Mouse (Mus musculus) cerebellum, adult (tissue): ENCODE measurements around the gene Atp6v1a.

Experiments
- ATAC-seq: cut with Nextera tagmentation; 2 replicates; pipeline ENCODE4 v1.9.2; 2017; ENCODE audit warnings: mild to moderate bottlenecking, moderate library complexity, mixed read lengths; ENCODE audit not compliant: insufficient number of reproducible peaks, low FRiP score, low TSS enrichment

Gene Atp6v1a

DNA sequence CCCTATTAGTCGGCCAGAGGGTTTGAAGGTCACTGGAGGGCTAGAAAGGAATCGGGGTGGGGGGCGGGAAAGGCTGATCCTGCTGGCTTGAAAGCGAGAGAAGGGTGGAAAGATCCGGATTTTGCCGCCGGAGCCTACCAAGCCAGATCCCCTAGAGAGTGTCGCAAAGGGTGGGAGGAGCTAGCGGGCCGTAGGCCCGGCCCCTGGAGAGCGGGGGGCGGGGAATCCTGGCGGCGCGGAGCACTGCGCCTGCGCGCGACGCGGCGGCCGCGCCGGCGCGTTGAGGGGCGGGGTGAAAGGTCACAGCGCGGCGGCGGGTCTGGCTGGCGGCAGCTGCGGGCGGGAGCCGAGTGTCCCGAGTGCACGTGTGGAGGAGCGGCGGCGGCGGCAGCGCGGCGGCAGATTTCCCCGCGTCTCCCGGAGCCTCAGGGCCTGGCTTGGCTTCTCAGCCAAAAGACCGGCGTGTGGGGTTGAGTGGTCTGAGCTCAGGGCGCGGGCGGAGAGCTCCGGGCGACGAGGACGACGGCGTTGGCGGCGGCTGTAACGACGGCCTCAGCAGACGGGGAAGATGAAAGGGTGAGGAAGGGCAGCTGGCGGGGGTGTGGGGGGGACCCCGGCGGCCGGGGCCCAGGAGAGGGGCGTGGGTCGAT lies at the start of gene Atp6v1a, which contains the start of gene Naa50:
TSS of gene Atp6v1a (minus strand) at position 170 of the 650 bp plus-strand sequence.
TSS of gene Naa50 (plus strand) at position 295 of the 650 bp plus-strand sequence.
- ATAC-seq: peak; percentile 60

DNA sequence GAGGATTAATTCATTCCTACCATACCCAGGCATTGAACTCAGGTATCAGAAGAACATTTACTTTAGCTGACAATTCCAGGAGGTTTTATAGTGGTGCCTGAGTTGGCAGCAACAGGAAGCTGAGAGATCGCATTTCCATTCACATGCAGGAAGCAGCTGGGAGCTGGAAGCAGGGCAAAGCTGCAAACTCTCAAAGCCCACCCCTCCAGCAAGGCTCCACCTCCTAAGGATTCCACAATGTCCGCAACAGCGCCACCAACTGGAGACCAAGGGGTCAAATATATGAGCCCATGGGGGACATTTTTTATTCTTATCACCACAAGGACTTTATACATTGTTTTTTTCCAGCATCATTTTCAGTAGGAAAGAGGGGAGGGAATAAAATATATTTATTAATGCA lies 49.3 kb upstream of the Atp6v1a start:
- ATAC-seq: no peak

DNA sequence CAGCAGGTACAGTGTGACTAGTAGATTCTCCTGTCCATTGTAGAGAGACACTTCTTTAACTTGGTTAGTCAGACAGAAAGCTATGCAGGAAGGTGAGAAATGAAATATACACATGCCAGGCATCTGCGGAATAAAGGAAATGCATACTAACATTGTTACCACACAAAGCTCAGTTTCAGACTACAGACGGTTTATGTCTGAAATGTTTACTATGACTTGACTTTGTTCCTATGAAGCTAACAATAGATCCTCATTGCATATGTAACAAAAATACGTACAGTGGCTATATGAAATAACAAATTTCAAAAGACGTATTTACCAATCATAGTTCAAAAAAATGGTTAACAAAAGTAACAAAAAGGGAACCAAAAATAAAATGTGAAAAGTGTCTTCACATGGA lies 47.7 kb upstream of the Atp6v1a start:
- no peak for ATAC-seq

DNA sequence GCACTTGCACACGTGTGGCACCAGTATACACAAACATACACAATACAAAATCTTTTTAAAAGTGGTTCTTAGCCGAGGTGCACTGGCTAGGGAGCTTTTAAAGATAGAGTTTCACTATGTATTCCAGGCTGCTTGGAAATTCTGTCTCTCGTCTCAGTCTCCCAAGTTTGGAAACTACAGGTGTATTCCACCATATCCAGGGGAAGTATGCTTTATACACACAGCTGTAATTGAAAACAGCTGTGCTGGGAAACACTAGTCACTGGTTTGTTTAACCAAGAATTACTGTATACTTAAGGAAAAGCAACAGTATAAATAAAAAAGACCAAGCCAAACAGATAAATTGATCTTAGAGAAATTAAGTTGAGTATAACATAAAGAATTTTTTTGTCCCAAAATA lies 45.3 kb upstream of the Atp6v1a start:
- ATAC-seq: no peak

DNA sequence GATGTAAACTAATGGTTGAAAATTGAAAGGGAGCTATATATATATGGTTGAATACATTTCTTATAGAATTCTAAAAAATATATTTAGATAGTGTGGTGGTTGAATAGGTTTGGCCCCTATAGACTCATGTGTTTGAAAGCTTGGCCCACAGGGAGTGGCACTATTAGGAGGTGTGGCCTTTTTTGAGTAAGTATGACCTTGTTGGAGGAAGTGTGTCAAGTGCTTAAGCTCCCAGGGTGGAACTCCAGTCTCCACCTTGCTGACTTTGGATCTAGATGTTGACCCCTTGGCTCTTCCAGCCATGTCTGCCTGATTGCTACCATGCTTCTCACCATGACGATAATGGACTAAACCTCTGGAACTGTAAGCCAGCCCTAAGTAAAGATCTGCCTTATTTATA lies 43.1 kb upstream of the Atp6v1a start:
- no peak for ATAC-seq

DNA sequence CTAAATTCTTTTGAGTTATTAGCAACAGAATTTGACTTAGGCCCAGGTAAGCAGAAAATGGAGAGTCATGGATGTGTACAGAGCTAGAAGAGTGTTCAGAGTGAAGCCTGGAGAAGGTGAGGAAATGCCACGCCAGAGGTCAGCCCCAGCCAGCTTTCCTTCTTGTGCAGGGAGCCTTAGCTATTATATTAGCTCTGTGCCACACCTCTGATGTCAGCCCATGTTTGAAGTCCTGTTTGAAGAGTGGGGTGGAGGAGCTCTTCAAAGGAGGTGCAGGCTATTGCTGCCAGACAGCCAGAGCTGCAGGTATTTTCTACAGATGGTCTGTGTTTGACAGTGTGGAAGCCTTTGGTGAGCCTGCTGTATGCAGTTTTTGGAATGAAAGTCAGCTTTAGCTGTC lies 39.0 kb upstream of the Atp6v1a start:
- no peak for ATAC-seq

DNA sequence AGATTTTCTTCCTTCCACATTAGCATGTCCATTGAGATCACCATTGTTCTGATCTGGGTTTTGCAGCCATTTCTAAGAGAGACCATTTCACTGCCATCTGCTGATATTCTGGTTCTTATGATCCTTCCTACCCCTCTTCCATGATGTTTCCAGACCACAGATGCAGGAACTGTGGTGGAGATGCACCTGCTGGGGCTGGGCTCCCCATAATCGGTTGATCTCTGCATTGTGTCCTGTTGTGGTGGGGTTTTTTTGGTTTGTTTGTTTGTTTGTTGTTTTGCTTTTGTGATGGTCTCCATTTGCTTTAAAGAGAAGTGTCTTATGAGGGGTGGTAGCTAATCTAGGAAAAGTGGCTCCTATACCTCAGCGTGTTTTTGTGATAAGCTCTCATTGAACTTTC lies 37.0 kb upstream of the Atp6v1a start:
- ATAC-seq: no peak

DNA sequence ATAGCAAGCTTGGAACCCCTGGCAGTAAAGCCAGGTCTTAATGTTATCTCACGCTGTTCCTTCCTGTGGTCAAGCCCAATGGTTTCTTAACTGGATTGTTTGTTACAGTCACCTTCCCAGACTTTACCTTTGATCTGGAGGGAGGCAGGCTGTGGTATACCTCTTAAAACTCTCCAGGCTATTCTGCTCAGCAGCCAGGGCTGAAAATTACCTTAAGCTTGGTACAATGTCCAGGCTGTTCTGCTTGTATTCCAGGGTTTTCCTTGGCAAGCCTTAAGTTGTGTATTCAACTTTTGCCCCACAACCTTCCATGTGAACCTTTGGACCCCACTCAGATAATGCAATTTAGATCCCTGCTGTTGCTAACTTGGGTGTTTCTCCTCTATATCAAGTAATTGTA lies 35.5 kb upstream of the Atp6v1a start:
- ATAC-seq: no peak

DNA sequence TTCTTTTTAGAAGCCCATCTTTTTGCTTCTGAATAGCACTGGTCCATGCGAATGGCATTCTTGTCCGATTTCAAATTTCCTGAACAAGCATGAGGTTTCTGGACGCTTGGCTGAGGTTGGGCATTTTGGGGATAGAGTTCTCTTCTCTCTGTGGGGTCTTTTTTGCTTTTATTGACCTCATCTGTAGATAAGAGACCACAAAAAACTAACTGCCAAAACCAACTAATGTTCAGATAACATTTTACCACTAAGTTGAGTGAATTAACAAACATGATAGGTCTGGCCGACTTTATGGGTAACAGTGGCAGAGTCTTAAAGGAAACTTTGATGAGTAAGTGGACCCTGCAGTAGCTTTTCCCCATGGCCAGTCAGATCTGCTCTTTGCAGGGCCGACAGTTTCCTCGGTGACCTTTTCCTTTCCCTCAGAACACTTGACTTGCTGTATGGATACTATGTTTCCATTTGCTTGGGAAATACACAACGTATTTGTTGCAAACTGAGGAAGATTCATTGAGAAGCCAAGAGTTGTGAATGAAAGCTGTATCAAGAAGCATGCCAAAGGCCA lies 34.5 kb upstream of the Atp6v1a start:
- no peak for ATAC-seq

DNA sequence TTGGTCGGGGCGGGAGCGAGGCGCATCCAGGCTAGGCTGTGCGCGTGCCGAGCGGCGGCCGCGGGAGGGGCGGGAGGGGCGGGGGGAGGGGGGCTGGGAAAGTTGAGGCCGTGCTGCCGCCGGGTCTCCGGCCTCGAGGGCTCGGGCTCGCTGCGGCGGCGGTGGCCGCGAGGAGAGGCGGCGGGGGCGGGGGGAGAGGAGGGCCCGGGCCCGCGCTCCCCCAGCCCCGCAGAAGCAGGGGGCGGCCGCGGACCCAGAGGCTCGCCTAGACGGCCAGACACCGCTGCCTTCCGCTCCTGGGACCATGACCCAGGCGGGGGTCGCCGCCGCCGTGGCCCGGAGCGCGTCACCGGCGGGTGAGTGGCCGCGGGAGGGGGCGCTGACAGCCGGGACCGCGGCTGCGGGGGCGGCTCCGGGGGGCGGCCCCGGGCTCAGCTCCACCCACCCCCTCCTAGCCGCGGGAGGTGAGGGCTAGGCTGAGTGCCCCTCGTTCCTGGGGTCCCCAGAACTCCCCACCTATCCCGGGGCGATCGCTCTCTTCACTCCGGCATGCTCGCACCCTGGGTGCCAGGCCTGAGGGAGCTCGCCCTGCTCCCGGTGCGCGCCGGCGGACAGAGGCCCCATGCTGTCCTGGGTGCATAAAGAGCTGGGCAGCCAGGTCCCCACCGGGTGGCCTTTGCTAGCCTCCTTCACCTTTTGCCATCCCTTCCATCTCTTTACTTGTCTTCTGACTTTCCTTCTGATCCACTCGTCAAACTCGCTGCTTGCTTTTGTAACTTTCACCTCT lies 33.8 kb upstream of the Atp6v1a start, which contains the start of gene Usf3:
TSS of gene Usf3 (plus strand) at position 92 of the 787 bp plus-strand sequence.
- peak; percentile 26 for ATAC-seq

DNA sequence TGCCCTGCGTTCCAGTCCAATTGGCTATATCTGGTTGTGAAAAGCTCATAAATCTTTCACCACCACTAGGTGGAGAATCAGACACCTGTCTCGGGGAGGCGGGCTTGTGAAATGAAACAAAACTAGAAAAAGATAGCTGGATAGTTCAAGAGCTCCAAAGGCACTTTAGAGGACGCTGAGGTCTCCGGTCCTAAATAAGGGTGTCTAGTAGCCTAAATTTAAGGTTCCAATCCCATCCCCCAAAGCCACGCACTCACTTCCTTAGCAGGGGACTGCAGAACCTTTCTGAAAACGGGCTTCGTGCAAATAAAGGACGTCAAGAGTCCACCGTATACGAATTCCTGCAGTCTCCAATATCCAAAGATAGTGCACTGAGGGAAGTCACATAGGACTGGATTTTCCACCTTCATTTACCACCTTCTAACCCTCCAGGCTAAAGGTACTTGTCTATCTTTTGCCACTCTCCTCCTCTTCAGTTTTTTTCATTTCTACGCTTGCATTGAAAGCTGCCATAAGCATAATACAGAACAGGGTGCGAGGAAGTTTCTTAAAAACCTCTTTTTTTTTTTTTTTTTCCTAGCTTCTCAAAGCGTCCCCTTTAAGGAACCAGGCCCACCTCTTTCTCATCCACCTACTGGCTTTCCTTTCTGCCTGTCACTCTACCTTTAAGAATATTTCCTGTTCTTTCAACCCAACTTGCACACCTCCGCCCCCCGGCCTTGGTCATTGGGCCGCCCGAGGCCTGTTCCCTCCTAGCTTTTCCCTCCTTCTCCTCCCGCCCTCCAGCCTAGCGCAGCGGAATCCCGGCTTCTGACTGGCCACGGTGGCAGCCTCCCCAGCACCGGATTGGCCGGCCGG lies 33.0 kb upstream of the Atp6v1a start:
- peak; percentile 99 for ATAC-seq

DNA sequence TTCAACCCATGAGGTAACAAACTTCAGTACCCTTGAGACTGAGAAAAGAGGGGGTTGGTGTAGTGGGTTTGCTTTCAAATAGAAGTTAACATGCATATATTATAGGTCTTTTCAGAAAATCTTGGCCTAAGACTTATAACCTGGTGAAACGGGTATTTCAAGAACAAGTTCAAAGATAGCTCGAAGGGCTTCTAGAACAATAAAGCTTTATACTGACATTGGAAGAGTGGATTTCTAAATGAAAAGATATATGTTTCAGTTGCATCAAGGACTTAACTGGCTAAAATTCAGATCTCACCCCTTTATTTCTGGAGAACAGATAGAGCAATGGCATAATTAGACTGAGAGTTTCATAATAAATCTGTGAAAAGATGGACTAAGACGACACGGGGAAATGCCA lies 29.5 kb upstream of the Atp6v1a start:
- ATAC-seq: no peak

DNA sequence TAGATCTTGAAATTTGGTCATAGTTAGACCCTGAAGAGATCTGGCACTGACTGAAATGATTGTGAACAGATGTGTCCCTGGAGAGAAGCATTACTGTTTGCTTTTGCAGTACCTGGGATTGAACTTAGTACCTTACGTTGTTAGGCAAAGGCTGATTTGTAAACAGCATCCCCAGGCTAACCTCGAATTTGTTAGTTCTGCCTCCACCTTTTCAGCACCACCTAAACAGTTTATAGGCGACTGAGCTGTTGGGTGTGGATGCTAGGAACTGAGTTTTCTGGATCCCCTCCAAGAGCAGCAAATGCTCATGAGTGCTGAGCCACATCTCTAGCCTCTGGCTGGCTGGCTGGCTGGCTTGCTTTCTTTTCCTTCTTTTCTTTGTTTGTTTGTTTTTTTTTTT lies 25.7 kb upstream of the Atp6v1a start:
- no peak for ATAC-seq

DNA sequence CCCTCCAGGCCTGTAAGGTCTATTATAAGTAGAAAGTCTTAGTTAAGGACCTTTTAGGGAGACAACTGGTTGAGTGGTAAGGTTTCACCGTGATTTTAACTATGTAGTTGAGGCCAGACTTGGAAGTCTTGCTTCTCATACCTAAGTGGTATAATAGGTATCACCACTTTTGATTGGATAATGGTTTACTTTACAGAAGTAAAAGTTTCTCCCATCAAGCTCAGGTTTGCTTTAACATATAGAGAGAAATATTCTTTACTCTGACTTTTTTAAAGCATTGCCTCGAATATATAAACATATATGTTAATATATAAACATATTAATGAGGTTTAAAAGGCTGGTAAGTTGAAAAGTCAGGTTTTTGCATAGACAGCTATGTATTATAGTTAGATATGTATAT lies 24.3 kb upstream of the Atp6v1a start:
- no peak for ATAC-seq

DNA sequence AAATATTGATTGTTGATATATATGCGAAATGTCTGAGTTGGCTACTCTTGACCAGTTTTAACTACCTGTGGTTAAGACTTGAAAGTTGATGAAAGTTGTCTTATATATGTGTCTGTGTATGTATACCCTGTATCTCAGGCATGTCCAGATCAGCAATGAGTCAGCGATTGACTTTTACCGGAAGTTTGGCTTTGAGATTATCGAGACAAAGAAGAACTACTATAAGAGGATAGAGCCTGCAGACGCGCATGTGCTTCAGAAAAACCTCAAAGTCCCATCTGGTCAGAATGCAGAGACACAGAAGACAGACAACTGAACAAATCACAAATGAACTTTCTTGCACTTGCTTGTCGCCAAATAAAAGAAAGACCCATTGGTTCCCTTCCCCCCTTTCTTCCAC lies 19.8 kb upstream of the Atp6v1a start:
- ATAC-seq: no peak

DNA sequence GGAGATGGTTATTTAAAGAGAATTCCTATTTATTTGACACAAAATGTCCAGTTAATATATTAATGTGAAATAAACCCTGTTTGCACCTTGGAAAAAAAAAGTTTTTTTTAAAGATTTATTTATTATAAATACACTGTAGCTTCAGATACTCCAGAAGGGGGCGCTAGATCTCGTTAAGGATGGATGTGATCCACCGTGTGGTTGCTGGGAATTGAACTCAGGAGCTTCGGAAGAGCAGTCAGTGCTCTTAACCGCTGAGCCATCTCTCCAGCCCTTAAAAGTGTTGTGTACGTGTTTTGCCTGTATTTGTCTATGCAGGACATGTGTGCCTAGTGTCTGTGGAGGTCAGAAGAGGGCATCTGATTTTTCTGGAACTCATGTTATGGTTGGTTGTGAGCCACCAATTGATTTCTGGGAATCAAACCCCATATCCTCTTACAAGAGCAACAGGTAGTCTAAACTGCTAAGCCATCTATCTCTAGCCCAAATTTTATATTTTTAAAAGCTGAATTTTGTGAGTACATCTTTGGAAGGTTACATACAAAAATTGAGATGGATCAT lies 15.1 kb upstream of the Atp6v1a start:
- ATAC-seq: no peak

DNA sequence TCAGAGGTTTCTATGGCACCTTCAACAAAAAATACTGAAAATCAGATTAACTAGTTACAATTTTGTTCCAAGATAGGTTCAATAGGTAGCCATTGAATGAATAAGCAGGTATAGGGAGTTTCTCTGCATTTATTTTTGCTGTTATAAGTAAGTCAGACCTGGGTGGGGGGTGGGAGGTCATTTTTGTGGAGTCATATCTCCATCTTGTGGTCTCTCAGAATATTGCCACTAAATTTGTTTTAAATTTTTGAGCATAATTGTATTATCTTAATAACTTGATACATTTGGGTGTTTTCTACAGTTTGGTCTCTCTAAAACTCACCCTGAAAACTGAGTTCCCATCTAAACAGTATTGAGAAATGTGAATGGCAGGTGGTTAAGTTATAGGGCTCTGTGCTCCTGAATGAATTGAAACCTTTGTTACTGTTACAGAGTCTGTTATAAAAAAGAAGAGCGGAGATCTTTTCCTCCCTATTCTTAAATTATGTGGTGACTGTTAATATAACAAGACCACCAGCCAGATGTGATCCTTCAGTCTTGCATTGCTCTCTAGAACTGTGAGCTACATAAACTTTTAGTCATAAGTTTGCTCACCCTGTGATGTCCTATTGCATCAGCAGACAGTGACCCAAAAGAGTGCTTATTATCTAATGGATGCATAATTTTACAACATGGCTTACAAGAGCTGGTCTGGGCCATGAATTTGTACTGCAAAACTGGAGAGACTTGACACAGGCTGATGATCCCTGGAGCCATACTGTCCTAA lies 9.7 kb upstream of the Atp6v1a start:
- no peak for ATAC-seq

DNA sequence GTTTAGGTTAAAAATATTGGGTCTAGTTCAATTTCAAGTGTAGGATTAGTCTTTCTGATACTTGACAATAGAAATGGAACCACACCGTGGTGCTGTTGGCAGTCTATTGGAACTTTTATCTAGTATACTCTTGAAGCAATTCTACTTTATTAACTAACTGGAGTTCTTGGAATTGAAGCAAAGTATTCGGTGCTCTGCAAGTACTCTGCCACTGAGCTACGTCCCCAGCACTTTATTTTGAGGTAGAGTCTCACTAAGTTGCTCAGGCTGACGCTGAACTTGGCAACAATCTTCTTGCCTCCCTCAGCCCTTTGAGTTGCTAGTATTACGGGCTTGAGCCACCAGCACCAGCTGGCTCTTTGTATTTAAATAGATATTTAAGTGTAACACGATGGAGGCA lies 2.0 kb upstream of the Atp6v1a start:
- ATAC-seq: no peak

DNA sequence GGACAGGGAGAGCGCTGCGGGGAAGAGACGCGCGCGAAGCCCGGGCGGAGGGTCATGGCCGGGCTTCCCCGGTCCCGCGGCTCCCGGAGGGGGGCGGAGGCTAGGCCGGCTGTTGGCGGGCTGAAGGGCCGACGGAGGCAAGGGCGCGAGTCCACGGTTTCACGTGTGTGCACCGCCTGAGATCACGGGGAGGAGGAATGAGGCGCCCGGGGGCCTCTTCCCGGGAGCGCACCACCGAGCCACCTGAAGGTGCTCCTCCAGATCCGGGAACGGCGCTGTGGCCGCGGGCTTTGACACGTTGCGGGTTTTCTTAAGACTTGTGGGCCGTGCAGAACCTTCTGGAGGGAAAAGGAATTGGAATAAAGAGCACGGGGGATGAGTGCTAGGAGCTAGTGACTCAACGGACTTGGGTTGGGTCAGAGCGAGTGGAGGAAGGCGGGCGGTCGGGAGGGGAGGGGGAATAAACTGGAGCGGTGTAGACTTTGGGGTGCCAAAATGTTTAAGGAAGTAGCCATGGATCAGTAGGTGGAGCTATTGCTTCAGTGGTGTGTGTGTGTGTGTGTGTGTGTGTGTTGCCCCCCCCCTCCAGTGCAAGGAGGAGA lies 782 bp upstream of the Atp6v1a start:
- peak; percentile 37 for ATAC-seq
